7 mouse cellular contexts compared by ENCODE assay signal in the genomic region with DNA sequence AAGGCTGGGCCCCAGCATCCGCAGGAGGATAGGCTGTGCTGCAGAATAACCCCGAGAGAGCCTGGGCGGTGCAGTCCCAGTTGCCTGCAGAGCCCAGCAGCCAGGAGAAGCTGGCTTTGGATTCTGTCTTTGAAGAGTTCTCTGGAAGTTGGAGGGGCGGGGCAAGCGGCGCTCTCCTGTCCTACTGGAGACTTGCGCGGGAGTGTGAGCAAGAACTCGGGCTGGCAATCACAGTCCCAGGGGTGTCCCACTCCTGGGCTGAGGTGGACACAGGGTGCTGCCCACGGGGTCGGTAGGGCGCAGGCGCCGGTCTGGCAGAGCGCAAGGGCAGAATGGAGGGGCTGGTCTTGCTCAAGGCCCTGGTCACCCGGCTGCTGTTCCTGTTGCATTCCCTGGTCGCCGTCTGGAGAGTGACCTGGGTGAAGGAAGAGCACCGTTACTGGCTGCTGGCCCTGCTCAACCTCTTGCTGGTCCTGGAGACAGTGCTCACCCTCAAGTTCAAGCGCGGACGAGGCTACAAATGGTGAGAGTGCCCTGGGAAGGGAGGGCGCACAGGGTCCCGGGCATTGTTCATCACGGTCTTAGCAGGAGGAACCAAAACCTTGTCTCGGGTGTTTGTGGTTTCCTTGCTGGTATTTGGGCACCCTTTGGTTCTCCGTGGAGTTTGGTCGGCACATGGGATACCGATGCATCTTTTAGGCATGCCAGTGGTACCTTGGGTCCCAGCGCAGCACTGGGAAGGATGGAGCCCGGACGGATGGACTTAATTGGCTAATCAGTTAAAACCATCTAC. TPM values are rescaled to one million over a fixed set of nuclear protein-coding genes. Genes with fewer than 3 reads are reported as not detected.
DNase-seq lines count a peak whose midpoint lies in the region; ATAC-seq and TF ChIP-seq lines count a peak whose summit lies in the region.

A gene (plus strand): TSS at position 79 of the 793 bp plus-strand sequence.

- no peak for TF ChIP-seq POLR2A in bone marrow macrophage, adult 2 months (IDR thresholded peaks at IDR 0.05; ENCODE audit: borderline replicate concordance, low read depth, low read length)
- TF ChIP-seq POLR2A in lung, adult 2 months (IDR thresholded peaks at IDR 0.05; ENCODE audit: borderline replicate concordance, extremely low read depth, low read depth, low read length), result no peak

- no peak for DNase-seq in ES-E14 (ENCODE audit: low read depth, low spot score)
- peak; percentile 29 for DNase-seq in gastrocnemius, postnatal 25 days
- peak; percentile 16 for DNase-seq in lung, adult 2 months
- DNase-seq in ovary, adult 18-20 months (ENCODE audit: low spot score), result peak; percentile 15

- H3K9me3 ChIP-seq in ES-E14 (ENCODE audit: control insufficient read depth, insufficient read depth, low read depth, low read length), result no peaks in the 10 kb centered on the region
- no peaks in the 10 kb centered on the region for H3K9me3 ChIP-seq in intestine, embryonic 15.5 days

- peak; percentile 72 for ATAC-seq in intestine, embryonic 15.5 days
- no peak for ATAC-seq in erythroid progenitor cell, adult 5-6 weeks (replicated peaks; ENCODE audit: low FRiP score, poor library complexity, severe bottlenecking)

- no peak within 1 kb of the TSS for H3K27ac ChIP-seq in ES-E14 (ENCODE audit: insufficient read depth, low read depth, low read length, poor library complexity, severe bottlenecking)
- no peak within 1 kb of the TSS for H3K27ac ChIP-seq in bone marrow macrophage, adult 2 months (ENCODE audit: insufficient read depth, low read depth, low read length)
- no peak within 1 kb of the TSS for H3K27ac ChIP-seq in intestine, embryonic 15.5 days

- in situ Hi-C loops in ES-E14 (cut with MboI; ENCODE audit: low sequenced_read_pairs in 2 of 2, unreplicated experiment in 2 of 2), result no loop called here

- 0 out of 2 replicates have a peak, but pooled peaks cover 4% of the 10 kb centered on the region for H3K27me3 ChIP-seq in intestine, embryonic 15.5 days (replicated peaks)

- no peak within 1 kb of the TSS for H3K9ac ChIP-seq in ES-E14 (ENCODE audit: insufficient read depth, low read depth, low read length, poor library complexity, severe bottlenecking)
- H3K9ac ChIP-seq in intestine, embryonic 15.5 days, result peak within 1 kb of the TSS; percentile 59

- under 1% methylated on average over 32 of the region's 32 CpGs for WGBS in intestine, embryonic 15.5 days
- 2% methylated on average over 32 of the region's 32 CpGs for WGBS in lung, adult 2 months

- peaks cover 0 to 2% of the 10 kb centered on the region in 2 experiments; a peak in 1 of 4 replicates for H3K4me1 ChIP-seq in ES-E14 (ENCODE audit: control insufficient read depth in 2 of 2, insufficient read depth in 2 of 2, low read length in 2 of 2, poor library complexity in 1 of 2)
- peaks cover 6% of the 10 kb centered on the region; the same call in 1 of the 2 replicates for H3K4me1 ChIP-seq in bone marrow macrophage, adult 2 months (ENCODE audit: control insufficient read depth, insufficient read depth, low read length)
- H3K4me1 ChIP-seq in intestine, embryonic 15.5 days (replicated peaks), result peaks cover 11% of the 10 kb centered on the region
- no peaks in the 10 kb centered on the region; the same call in 1 of the 2 replicates for H3K4me1 ChIP-seq in lung, adult 2 months (ENCODE audit: control insufficient read depth, insufficient read depth, low read length)

- peak within 1 kb of the TSS; percentile 98 for H3K4me2 ChIP-seq in intestine, embryonic 15.5 days (replicated peaks)

- peak within 1 kb of the TSS; percentile 42 to 43 for H3K4me3 ChIP-seq in ES-E14 (ENCODE audit: insufficient read depth in 1 of 2, low read depth in 1 of 2, low read length in 2 of 2, poor library complexity in 1 of 2, severe bottlenecking in 1 of 2)
- peak within 1 kb of the TSS; percentile 46 for H3K4me3 ChIP-seq in bone marrow macrophage, adult 2 months (ENCODE audit: insufficient read depth, low read length)
- H3K4me3 ChIP-seq in intestine, embryonic 15.5 days (replicated peaks), result peak within 1 kb of the TSS; percentile 54
- H3K4me3 ChIP-seq in lung, adult 2 months (replicated peaks; ENCODE audit: extremely low read depth, low read depth, low read length), result peak within 1 kb of the TSS; percentile 68

- no peak for TF ChIP-seq CTCF in bone marrow macrophage, adult 2 months (IDR thresholded peaks at IDR 0.05; ENCODE audit: low read depth, low read length)
- TF ChIP-seq CTCF in lung, adult 2 months (IDR thresholded peaks at IDR 0.05; ENCODE audit: insufficient read depth, low read length), result no peak

- H3K36me3 ChIP-seq in ES-E14 (ENCODE audit: control insufficient read depth, insufficient read depth, low read length, poor library complexity, severe bottlenecking), result no peaks in the 10 kb centered on the region
- H3K36me3 ChIP-seq in intestine, embryonic 15.5 days, result no peaks in the 10 kb centered on the region

TF ChIP-seq in ES-E14, 5 proteins besides CTCF, POLR2A, EP300 and RAD21:
- TF ChIP-seq ZC3H11A (IDR thresholded peaks at IDR 0.05; ENCODE audit: borderline replicate concordance, low read depth, low read length), result no peak
- no peak for TF ChIP-seq HCFC1 (IDR thresholded peaks at IDR 0.05; ENCODE audit: borderline replicate concordance, insufficient read depth, low read length)
- no peak for TF ChIP-seq ZNF384 (IDR thresholded peaks at IDR 0.05; ENCODE audit: low read depth, low read length)
- TF ChIP-seq CHD2 (IDR thresholded peaks at IDR 0.05; ENCODE audit: low read depth, low read length), result no peak
- TF ChIP-seq MAFK (IDR thresholded peaks at IDR 0.05; ENCODE audit: insufficient read depth, low read depth, low read length), result no peak
TF ChIP-seq in ES-E14: peak in this region for 0.

RNA-seq across cellular contexts. Expression of the gene that starts here (rescaled TPM):
- 0.09 TPM in 1 of 2 replicates, not detected in the other for total RNA-seq in ES-E14 (2012; rRNA removed)
- polyA plus RNA-seq in bone marrow macrophage, adult 2 months (2012; ENCODE audit: insufficient read depth, insufficient read length, missing spikeins), result 0.32 and 0.57 TPM in 2 replicates
- under 1 TPM; 0.26 to 0.51 TPM for total RNA-seq in gastrocnemius, postnatal 25 days (2021)
- polyA plus RNA-seq in intestine, embryonic 15.5 days (2015; fragmentation: Nextera tagmentation; extraction: Ambion mirVana), result 8.6 and 10.6 TPM in 2 replicates
- polyA plus RNA-seq in lung, adult 2 months (2012; rRNA removed), result 0.88 and 1.6 TPM in 2 replicates
- 5.0 and 5.4 TPM in 2 replicates for total RNA-seq in erythroid progenitor cell, adult 5-6 weeks (2015; ENCODE audit: low replicate concordance)
- 0.98 and 1.0 TPM in 2 replicates for total RNA-seq in erythroid progenitor cell, adult 5-6 weeks (2017; ENCODE audit: low replicate concordance)

Comparison
In these comparisons a context has a peak if more than half of its experiments do, and no peak if none do; other contexts are left out.
1. Peak in DNase-seq in gastrocnemius, postnatal 25 days; RNA of the gene not detected or under 1 TPM.